Mouse (Mus musculus): ENCODE data around the gene Enox2. TPM values are rescaled to one million over a fixed set of nuclear protein-coding genes. Genes with fewer than 3 reads are reported as not detected.

Enox2 gene
- total RNA-seq, 2 experiments from 2014 or later, result 11.8 to 14.4 TPM

GRCm38 (mm10) chrX:49009746-49010145, 278.3 kb downstream of the Enox2 start:
- intact Hi-C loops (cut with DNase I), result no loop called here
- DNase-seq, result no peak

- intact Hi-C loops (cut with DNase I), result no loop called here
- DNase-seq, result no peak
Observed at GRCm38 (mm10) chrX:49005655-49006054, 282.4 kb downstream of the Enox2 start.

- intact Hi-C loops (cut with DNase I), result no loop called here
- no peak for DNase-seq
Observed at GRCm38 (mm10) chrX:49002892-49003291, 285.2 kb downstream of the Enox2 start.

DNA sequence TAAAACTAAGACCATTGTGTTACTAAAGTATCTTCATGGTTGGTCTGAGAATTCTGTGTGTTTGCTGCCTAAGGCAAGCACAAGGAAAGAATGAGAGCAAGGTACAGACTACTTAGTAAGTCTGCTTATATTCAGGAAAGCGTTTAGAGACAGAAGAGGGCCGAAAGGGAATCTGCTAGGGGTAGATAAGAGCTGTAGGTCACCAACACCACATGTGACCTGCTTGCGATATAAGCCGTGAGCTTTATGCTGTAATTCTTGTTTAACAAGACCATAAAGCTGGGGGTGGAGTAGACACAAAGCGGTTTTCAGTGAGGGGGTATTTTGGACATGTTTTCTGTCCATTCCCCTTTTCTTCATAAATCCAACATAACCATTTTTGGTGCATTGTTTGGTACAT, 302.4 kb downstream of the Enox2 start:
- intact Hi-C loops (cut with DNase I), result no loop called here
- DNase-seq, result no peak

GRCm38 (mm10) chrX:48984451-48984850, 303.6 kb downstream of the Enox2 start:
- DNase-seq, result no peak
- intact Hi-C loops (cut with DNase I), result no loop called here

Other genes starting within 250 kb of the Enox2 start
- 1 to 10 TPM in 1 of 2 experiments, under 1 TPM in 1; 0.80 to 1.2 TPM for gene Arhgap36, start 175.7 kb upstream of the Enox2 start, total RNA-seq (2021)